Mouse (Mus musculus) cerebellum, adult 18-20 months (tissue): Measurements from ENCODE around the gene Epha6.
"Not testable (repeated sequence)": the region's sequence is repeated elsewhere in the genome, so short reads cannot be mapped to it uniquely, and the experiment has no call there.

Experiments used
- DNase-seq, 2 experiments: peaks; one replicate each; pipeline ENCODE4 v3.0.0; 2021

The Epha6 gene

DNA sequence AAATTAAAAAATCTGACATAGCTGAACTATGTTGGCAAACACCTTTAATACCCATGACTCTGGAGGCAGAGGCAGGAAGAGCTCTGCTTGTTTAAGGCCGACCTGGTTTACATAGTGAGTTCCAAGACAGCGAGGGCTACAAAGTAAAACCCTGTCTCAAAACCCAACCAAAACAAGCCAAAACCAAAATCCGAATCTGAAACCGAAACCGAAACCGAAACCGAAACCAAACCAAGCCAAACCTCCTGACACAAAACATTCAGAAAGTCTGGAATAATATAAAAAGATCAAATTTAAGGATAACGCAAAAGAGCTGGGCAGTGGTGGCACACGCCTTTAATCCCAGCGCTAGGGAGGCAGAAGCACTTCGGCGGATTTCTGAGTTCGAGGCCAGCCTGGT, 725.3 kb downstream of the Epha6 start:
- DNase-seq, result no peak

DNA sequence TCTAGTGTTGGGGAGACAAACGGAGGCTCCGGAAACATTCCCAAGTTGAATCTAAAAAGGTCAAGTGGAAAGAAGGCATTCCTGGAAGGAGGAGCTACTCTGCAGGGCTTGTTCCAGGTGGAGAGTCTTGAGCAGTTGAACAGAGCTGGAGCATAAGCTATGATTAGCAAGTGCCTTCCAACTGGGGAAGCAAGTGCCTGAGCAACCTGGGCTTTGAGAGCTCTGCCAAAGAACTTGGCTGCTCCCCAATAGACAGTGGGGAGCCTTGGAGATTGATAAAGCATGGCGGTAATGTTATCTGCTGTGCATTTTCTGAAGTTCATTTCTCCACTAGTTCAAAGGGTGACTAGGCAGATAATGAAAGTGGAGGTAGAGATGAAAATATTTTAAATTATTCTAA, 733.5 kb downstream of the Epha6 start:
- peak in 1 of 2 experiments; percentile 4 for DNase-seq

DNA sequence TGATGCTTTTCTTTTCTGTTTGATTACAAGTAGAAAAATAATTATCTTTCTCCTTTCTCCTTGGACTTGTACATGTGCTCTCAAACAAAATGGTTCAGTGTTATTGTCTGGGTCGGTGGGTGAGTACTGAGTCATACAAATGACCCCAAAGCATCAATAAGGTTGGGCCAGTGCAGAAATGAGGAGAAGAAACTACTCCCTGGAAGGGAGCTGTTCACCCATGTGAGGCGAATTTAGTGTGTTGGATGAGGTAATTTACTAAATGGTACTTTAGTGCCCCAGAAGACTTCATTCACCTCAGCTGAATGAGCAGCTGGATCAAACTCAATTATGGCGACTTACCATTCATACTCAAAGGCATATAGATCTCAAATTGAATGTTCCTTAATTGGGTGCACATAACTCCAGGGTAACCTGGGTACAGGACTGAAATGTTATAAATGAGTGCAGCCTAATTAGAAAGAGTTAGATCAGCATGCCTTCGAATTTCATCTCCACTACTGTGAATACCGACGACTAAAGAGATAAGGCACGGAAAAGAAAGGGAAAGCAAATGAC, 751.1 kb downstream of the Epha6 start:
- no peak for DNase-seq

DNA sequence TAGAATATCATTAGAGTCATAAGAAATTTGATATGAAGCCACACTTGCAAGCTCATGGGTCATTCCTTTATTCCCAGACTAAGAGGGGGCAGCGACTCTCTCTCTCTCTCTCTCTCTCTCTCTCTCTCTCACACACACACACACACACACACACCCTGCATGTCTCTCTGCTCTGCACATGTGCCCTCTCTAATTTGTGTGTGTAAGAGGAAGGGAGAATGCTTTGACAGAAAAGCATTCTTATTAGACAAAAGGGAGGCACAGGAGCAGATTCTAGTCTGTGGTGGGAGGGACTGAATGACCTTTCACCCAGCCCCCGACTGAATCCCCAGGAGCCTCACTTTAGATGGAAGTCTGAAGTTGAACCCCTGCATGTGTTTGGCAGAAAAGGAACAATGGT, 752.6 kb downstream of the Epha6 start:
- no peak for DNase-seq

DNA sequence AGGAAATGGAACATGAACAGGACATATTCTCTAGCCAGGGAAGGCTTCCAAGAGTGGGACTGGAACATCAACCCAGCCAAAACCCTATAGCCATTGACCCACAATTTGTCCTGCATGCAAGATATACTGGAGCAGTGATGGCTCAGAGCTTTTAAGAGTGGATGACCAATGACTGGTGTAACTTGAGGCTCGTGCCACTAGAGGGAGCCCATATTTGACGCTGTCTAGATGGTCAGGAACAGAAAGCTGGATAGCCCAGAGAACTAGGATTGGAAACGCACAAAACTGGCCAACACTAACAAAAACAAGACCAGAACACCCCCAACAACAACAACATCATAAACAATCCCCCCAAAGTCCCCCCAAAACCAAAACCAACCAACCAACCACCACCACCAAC, 758.8 kb downstream of the Epha6 start:
- DNase-seq, result peak; percentile 8 to 10

DNA sequence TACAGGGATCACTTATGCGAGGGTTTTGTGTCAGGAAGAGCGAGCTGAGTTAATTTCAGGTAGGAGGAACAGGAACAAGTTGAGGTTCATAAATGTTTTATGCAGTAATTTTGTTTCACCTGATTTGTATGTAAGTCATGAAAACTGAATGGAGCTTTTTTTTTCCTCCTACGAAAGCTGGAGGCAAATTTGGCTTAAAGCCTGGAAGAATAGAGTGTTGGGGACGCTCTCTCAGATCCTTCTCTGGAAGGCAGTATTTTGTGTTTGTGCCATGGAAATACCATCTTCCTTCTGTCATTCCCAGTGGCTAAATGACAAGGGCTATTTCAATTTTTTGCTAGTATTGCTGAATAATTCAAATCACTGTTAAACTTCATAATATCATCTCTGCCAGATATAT, 768.6 kb downstream of the Epha6 start:
- DNase-seq, result no peak

DNA sequence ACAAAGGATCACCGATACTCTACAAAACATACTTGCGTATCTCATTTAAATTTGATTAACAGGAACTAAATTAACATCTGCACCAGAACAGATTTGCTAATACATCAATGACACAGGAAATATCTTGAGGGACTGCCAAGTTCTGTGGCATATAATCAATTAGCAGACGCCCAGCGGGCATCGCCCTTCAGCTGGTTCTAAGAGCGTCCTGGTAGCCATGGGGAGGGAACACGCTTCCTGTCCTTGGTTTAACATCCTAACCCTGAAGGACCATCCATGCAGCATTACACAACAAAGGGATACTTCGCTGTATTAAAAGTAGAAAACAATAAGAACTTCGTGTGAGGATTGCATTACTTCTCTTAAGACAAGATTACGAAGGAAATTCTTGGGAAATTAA, 769.0 kb downstream of the Epha6 start:
- no peak for DNase-seq

DNA sequence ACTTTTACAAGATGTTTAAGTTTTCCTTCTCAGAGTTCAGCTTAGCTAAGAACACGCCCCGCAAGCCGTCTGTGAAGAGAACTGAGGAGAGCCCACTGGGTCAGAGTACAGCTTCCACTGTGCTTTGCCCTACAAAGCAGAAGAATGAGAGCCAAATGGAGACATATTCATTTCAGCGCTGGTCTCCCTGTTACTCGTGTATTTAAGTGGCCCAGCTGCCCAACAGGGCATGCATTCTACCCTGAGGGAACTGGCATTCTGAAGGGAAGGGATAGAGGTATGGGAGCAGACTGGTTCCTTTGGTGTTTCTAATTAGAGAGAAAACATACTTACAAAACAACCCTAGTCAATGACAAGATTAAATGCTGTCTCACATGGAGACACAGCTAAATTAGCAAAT, 772.9 kb downstream of the Epha6 start:
- DNase-seq, result no peak

DNA sequence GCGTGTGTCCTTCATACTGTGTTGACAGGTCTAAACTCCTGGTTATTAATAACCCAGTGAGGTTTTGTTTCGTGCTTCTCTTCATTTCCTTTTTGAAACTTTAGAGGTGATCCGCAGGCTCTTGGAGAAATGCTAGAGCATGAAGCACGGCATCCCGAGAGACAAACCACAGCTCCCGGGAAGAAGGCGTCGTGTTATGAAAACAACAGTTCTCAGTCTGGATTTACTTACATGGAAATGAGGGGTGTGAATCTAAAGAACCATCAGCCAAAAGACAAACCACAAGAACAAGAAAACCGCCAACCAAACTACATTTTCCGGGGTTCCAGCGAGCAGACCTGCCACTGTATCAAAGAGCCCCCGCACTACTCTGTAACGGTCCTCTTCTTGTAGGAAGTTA, 775.7 kb downstream of the Epha6 start:
- no peak for DNase-seq

DNA sequence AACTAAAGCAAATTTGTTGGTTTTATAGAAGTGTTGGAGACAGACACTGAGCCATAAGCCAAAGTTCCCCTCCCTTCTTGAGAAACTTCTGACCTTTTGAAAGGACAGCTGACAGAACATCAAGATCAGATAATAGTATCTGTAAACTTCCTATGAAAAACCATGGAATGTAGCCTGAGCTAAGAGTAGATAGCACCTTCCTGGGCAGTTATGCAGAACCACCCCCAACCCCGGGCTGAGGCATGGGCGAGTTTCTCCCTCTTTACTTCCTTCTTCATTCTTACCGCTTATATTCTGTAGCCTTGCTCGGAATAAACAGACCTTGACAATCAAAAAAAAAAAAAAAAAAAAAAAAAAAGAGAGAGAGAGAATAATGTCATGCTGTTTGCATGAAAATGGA, 805.5 kb downstream of the Epha6 start:
- DNase-seq, result not testable (repeated sequence)

DNA sequence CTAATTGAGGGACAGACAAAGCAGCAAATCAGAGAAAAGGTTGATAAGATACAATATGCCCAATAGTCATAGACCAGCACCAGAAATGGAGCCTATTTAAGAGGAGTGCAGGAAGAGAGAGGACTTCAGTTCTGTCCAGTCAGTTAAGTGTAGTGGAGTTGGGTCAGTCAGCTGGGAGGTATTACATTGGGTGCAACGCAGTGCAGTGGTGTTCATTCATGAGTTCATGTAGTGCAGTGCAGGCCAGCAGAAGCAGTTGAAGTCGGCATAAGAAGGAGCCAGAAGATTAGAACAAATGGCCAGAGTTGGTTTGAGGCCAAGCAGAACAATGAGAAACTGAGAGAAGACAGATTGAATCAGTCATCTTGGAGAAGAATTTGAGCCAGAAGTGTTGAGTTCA, 833.0 kb downstream of the Epha6 start:
- DNase-seq, result no peak

DNA sequence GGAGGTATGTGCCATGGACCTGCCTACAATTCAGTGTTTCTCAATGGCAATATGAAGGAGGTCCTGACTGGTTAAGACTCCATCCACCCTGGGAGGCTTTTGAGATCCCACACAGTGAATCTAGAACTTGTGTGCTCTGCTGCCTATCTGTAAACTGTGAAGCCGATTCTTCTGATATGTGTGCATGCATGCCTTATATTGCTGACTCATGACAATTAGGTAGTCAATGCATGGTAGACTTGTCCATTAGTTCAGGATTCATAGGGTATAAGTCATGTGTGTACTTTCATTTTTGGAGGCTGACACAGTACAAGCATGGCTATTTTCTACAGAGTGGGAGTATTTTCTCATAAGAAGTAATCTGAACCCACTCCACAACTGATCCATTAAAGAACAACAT, 834.9 kb downstream of the Epha6 start:
- DNase-seq, result no peak

DNA sequence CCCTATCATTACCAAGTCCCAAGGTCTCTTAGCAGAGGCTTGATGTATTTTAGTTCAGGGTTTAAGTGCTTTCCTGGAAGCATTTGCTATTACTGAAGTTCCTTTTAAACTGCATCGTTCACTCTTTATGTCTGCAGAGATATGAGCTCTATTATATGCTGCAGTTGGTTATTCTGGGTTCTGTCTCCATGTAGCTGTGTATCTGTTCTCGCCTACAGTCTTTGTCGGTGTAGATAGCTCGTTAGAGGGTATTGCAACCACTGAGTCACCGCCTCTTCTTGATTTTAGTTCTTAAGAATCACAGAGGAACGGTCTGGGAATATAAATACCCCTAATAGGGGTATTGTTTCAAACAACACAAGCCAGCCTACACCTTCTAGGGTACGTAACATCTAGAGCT, 835.4 kb downstream of the Epha6 start:
- no peak for DNase-seq

DNA sequence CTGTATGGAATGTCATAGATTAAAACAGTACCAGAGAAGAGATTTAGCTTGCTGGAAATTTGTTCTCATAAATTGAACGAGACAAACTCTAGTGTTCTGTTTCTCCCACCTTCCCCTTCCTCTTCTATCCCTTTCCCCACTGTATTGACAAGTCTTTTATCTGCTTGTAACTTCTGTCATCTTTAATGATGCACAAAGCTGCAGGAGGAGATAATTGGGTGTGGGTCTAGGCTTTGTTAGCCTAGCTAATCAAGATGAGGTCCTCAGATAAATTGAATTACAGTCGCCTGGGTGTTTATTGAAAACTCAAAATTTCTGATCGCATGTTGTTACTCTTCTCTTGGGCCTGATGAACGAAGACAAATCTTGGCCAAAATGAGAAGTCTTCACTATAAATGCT, 844.5 kb downstream of the Epha6 start:
- no peak for DNase-seq

DNA sequence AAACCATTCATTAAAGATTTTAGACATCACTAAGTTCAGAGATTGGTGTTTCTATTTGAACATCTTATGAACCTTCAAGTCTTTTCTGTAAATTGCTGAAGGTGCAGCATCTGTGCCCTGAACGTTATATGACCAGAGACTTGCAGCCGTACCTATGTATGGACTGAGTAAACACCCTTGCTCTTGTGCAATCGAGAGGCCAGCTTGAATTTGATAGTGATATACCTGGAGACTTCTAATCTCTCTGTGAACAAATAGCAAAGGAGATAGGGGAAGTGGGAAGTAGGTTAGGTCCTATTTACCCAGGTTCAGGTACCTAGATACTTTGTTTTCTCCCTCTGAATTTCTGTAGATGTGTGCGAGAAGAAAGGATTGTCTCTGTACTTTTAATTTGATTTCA, 854.4 kb downstream of the Epha6 start:
- no peak for DNase-seq

DNA sequence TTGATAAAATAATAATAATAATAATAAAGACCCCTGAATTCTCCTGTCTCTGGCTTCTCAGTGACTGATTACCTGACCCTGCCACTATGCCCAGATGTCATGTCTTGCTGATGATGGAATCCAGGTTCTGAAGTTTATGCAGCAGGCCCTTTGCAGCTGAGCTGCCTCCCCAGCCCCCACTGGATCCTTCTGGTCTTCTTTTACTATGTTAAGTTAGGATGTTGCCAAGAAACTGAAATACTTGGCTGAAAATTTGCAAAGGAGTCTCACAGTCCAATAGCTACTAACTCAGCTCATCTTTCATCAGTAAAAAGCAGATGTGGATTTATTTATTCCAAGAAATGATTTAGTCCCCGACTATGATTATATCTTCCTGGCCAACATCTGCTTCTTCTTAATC, 861.7 kb downstream of the Epha6 start:
- no peak for DNase-seq

DNA sequence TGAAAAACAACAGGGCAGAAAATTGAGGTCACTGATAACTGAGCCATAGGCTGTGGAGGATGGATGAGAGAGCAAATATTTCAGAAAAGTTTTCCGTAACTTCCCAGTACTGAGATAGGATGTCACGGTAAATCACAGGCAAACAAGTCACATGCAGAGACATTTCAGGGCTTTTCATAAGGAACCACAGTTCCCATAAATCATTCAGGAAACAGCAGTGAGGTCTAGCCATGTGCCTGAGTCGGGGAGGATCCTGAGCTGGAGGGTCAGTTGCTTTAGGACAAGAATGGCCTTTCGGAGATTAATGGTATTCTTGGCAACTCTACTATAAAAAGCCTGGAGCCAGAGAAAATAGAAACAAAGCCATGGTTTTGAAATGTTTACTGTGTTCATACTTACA, 889.8 kb downstream of the Epha6 start:
- DNase-seq, result no peak

DNA sequence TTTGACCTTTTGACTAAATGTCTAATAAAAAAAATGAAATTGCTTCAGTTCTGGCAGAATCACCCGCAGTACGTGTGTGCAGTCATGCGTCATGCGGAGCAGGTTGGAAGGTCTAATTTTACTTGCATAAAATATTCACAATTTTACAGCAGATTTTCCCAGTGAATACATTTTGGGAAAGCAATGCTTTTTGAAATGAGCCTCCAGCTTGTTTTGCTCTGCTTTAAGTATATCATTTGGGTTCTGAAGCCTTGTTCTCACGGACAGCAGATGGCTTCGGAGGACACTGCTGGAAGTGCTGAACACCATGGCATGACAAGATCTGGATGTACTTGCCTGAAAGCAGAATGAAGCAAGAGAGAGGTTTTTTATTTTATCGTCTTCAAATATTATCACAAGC, 912.1 kb downstream of the Epha6 start:
- peak in 1 of 2 experiments; percentile 3 for DNase-seq

DNA sequence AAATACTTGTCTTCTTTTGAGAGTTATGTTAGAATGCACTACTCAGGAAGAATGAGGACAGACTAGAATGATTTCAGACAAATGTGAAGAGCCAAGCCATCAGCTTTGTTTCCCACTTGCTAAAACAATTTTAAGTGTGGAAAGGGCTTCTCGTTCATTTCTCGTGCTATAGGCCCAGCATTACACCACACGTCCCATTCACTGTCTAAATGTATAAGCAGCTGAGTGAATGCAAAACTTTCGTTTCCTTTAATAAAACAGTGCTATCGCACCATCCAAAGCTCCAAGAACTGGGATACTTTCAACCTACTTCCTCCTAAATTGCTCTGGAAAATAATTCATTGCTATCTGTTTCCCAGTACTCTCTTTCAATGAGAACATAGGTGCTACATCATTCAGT, 916.2 kb downstream of the Epha6 start:
- DNase-seq, result no peak

DNA sequence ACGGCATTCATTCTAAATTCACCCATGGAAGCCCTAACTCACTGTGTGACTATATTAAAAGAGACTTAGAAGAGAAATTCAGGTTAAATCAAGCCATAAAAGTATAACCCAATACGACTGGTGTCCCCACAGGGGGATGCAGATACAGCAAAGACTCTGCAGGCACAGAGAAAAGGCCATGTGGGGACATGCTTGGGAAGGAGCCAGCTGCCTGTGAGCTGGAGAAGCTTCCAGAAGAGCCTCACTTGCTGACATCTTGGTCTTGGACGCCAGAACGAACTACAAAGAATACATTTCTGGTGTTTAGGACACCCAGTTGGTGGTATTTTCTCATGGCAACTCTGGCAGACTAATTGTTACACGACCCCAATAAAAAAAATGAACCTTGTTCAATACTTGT, 920.2 kb downstream of the Epha6 start:
- DNase-seq, result no peak

DNA sequence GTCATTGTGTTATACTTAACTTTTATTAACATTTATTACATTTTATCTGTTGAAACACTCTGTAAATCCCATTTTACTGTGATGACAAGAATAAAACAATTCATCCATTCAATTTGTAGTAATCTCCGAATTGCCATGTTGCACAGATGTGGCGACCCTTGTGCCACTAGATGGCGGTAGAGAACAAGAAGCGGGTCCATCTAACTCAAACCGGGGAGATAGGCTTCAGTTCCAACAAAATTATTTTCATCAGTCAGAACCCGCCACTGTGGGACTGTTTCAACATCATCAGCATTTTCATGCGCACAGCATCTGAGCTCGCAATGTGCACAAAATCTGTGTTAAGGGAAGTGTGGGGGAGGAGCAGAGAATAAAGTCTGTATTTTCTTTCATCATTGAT, 921.9 kb downstream of the Epha6 start:
- peak; percentile 64 to 70 for DNase-seq

DNA sequence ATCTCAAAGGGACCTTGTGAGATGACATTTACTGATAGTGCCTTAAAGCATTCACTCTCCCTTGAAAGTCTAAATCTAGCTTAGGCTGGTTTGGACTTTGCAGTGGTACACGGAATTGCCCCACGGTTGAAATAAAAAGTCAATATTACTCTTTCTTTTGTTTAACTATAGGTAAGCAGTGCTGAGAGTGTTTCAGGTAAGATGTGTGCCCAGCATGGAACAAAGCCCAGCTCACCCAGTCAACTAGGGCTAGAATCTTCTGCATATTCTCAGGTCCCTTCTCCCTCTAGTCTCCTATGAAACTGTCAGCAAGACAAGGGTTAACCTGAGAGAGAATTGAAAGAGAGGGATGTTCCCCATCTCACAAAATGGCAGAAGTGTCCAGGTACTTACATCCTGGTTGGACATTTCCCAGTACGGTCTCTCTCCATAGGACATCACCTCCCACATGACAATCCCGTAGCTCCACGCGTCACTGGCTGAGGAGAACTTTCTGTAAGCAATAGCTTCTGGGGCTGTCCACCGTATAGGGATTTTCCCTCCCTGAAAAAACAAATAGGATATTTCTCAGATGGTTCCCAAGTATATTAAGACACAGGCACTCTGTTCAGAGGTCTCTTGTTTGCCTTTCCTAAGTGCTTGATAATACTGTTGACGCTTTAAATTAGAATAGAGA, 923.0 kb downstream of the Epha6 start:
- no peak for DNase-seq

DNA sequence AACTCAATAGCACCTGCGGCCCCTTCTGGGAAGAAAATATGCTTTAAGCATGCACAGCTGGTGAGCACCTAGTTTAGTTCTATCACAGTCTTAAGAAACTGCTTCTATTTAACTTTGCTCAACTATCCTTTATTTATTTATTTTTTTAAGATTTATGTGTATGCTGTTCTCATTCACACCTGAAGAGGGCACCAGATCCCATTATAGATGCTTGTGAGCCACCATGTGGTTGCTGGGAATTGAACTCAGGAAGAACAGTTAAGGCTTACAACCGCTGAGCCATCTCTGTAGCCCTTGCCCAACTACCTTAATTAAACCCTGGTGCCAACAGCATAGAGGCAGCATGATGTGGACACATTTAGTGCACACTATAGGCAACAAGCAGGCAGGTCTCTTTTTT, 938.4 kb downstream of the Epha6 start:
- DNase-seq, result no peak

DNA sequence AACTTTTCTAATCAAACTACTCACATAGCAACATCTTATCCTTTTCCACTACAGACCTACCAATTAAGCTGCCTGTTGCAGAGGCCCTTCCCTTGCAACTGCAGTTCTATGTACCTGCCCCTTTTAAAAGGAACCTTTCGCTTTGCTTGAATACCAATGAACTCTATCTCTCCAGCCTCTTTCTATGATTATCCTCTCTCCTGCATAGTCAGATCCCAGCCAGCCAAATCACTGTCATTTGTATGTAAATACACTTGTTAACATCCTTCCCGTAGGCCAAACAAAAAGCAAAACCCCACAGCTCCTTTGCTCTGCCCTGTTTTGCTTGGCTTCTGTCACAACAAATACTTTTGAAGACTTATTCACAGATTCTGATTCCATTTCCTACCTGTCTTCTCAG, 961.6 kb downstream of the Epha6 start:
- DNase-seq, result no peak

DNA sequence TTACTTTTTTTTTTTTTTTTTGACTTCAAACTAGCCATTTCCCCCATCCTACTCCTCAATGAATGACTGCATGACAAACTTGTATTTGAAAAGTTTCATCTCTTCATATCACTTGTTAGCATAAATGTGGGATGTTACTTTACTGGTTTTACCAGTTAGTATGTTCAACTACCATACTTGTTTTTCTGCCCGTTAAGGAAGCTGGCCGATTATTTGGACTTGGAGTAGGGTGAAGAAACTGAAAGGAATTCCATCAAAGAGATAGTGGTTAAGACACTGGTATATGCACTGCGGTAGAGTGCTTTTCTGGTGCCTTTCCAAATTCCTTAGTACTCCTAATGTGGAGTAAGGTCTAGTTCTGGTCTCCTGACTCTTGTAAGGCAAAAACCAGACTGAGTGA, 965.3 kb downstream of the Epha6 start:
- no peak for DNase-seq
